Mouse (Mus musculus) ES-Bruce4 (cell line): Measurements from ENCODE around the gene Cemip2.

Experiments
- CTCF ChIP-seq: IDR thresholded peaks from one replicate; pipeline ENCODE4 v1.8.1; 2011; ENCODE audit warnings: low read depth, low read length
- EP300 ChIP-seq: IDR thresholded peaks from 2 replicates; pipeline ENCODE4 v1.6.1; 2011; ENCODE audit warnings: low read depth, low read length; ENCODE audit not compliant: insufficient read depth
- POLR2A ChIP-seq: IDR thresholded peaks from one replicate; pipeline ENCODE4 v1.8.1; 2011; ENCODE audit warnings: low read length; ENCODE audit not compliant: insufficient read depth

- no peak for TF ChIP-seq CTCF
- TF ChIP-seq POLR2A: no peak
- no peak for TF ChIP-seq EP300
These were observed 964 bp downstream of the Cemip2 start for GRCm38 (mm10) chr19:21779106-21779505.
